Mouse (Mus musculus) mouse embryonic stem cell (cell line): Measurements from ENCODE around the gene Zcchc14.
"Not testable (repeated sequence)": the region's sequence is repeated elsewhere in the genome, so short reads cannot be mapped to it uniquely, and the experiment has no call there.

Experiments used
- in situ Hi-C, 2 experiments: fragments of 300-500 bp; cut with MboI; formaldehyde crosslinking; loops; 1 replicate in 1 of 2; 3 replicates in 1 of 2; pipeline ENCODE4 v1.14.3; 2019 to 2020; ENCODE audit warnings: low sequenced_read_pairs in 2 of 2, low pct_unique_long_range_greater_than_20kb in 1 of 2, mixed read lengths in 1 of 2; ENCODE audit not compliant: unreplicated experiment in 1 of 2

Gene Zcchc14

GRCm38 (mm10) chr8:121673153-121673552, 20.5 kb upstream of the Zcchc14 start:
- in situ Hi-C loops, result no loop called here

- in situ Hi-C loops, result no loop called here
Measured at GRCm38 (mm10) chr8:121669208-121669607, 16.5 kb upstream of the Zcchc14 start.

- in situ Hi-C loops, result no loop called here
Measured at GRCm38 (mm10) chr8:121668553-121668952, 15.9 kb upstream of the Zcchc14 start.

GRCm38 (mm10) chr8:121667936-121668500, 15.3 kb upstream of the Zcchc14 start:
- in situ Hi-C loops, result not testable (repeated sequence)

GRCm38 (mm10) chr8:121665329-121665728, 12.6 kb upstream of the Zcchc14 start:
- in situ Hi-C loops, result no loop called here

GRCm38 (mm10) chr8:121663101-121663500, 10.4 kb upstream of the Zcchc14 start:
- in situ Hi-C loops, result no loop called here

- in situ Hi-C loops, result no loop called here
Measured at GRCm38 (mm10) chr8:121661631-121662357, 9.1 kb upstream of the Zcchc14 start.

DNA sequence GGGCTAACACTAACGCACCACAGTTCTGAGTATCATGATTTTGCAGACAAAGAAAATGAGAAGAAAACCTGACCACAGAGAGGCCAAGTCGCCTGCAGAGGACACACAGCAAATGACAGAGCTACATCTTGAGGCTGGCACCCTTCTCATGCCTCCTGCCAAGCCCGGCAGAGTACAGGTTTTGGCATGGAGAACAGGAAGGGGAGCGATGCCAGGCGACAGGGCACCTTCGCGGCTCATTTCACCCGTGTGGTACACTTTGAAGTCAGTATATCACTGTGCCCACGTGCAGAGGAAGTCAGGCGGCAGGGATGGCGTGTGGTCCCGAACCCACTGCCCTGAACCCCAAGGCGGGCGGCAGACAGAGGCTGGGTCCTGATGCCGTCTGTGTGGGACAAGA, 7.9 kb upstream of the Zcchc14 start:
- in situ Hi-C loops, result no loop called here

- in situ Hi-C loops, result no loop called here
Measured at GRCm38 (mm10) chr8:121654966-121655494, 2.3 kb upstream of the Zcchc14 start.

GRCm38 (mm10) chr8:121654131-121654530, 1.4 kb upstream of the Zcchc14 start:
- in situ Hi-C loops, result no loop called here

GRCm38 (mm10) chr8:121653340-121654019, 779 bp upstream of the Zcchc14 start:
- in situ Hi-C loops, result no loop called here

- in situ Hi-C loops, result no loop called here
Measured at GRCm38 (mm10) chr8:121651874-121652361, 783 bp downstream of the Zcchc14 start.

GRCm38 (mm10) chr8:121651308-121651873, 1.3 kb downstream of the Zcchc14 start:
- in situ Hi-C loops, result no loop called here

GRCm38 (mm10) chr8:121650389-121651307, 2.1 kb downstream of the Zcchc14 start:
- in situ Hi-C loops, result no loop called here

- in situ Hi-C loops, result no loop called here
Measured at GRCm38 (mm10) chr8:121649904-121650303, 2.8 kb downstream of the Zcchc14 start.

DNA sequence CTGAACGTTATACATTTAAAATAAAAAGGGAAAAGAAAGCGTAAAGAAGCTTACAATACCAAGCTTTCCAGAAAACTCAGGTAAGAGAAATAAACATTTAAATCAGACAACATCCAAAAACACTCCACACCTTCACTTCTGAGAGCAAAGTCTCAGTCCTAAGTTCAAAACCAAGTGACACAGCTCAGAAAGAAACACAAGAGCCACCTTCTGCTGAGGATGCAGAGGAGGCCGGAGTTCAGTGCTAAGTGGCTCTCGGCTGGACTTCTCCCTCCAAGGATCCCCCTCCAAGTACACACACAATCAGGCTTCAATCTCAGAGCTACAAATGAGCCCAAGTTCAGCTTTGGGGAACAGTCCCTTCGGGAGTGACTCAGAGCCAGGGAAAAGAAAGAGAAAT, 3.3 kb downstream of the Zcchc14 start:
- in situ Hi-C loops, result no loop called here

- in situ Hi-C loops, result no loop called here
Measured at GRCm38 (mm10) chr8:121648451-121648850, 4.2 kb downstream of the Zcchc14 start.
